Mouse (Mus musculus) lung, embryonic 15.5 days (tissue): ENCODE data around the gene Kcnq1. TPM values are rescaled to one million over a fixed set of nuclear protein-coding genes. Genes with fewer than 3 reads are reported as not detected.

Experiments used
- ATAC-seq: fragments of 200-750 bp; cut with Nextera tagmentation; 2 replicates; pipeline ENCODE4 v1.8.0; 2017; ENCODE audit warnings: moderate number of reproducible peaks, borderline replicate concordance; ENCODE audit not compliant: low FRiP score, low TSS enrichment; ENCODE audit errors: extremely low read depth
- H3K27ac ChIP-seq: fragments of 300-500 bp; sonication (generic); 2 replicates; pipeline ENCODE4 v1.5.1; 2015; ENCODE audit warnings: moderate library complexity, mild to moderate bottlenecking, inconsistent platforms
- H3K27me3 ChIP-seq: fragments of 300-500 bp; sonication (generic); 2 replicates; pipeline ENCODE4 v1.6.1; 2015; ENCODE audit warnings: inconsistent platforms
- H3K36me3 ChIP-seq: fragments of 300-500 bp; sonication (generic); 2 replicates; pipeline ENCODE4 v1.6.1; 2015; ENCODE audit warnings: inconsistent platforms
- H3K4me1 ChIP-seq: fragments of 300-500 bp; sonication (generic); 2 replicates; pipeline ENCODE4 v1.6.1; 2015; ENCODE audit warnings: inconsistent platforms
- H3K4me2 ChIP-seq: fragments of 300-500 bp; sonication (generic); 2 replicates; pipeline ENCODE4 v1.6.1; 2015; ENCODE audit warnings: inconsistent platforms, mild to moderate bottlenecking, moderate library complexity
- H3K4me3 ChIP-seq: fragments of 300-500 bp; sonication (generic); 2 replicates; pipeline ENCODE4 v1.5.1; 2015; ENCODE audit warnings: mild to moderate bottlenecking, inconsistent platforms
- H3K9ac ChIP-seq: fragments of 300-500 bp; sonication (generic); 2 replicates; pipeline ENCODE4 v1.6.1; 2015; ENCODE audit warnings: inconsistent platforms
- H3K9me3 ChIP-seq: fragments of 300-500 bp; sonication (generic); 2 replicates; pipeline ENCODE4 v1.6.1; 2016; ENCODE audit warnings: inconsistent platforms
- WGBS: fragments of 180-500 bp; shearing (Covaris S2); methylation state at CpG from one replicate; pipeline ENCODE4 v1.1.7; 2015; 5-methylcytosine and 5-hydroxymethylcytosine counted together
- polyA plus RNA-seq: library from polyadenylated mRNA; unstranded; fragments of >200 nt; fragmentation: Nextera tagmentation; extraction: Ambion mirVana; gene quantifications from 2 replicates; pipeline ENCODE4 v1.2.1, GENCODE M21; 2015

The Kcnq1 gene
- polyA plus RNA-seq, 1 experiment from 2014 or later = 6.0 TPM

- no peak overlapping the region for H3K4me3 ChIP-seq
Observed at GRCm38 (mm10) chr7:143444580-143444954, 338.4 kb downstream of the Kcnq1 start.

GRCm38 (mm10) chr7:143444955-143445648, 338.9 kb downstream of the Kcnq1 start:
- peaks cover 10% of the 10 kb centered on the region for H3K4me1 ChIP-seq
- 0 out of 2 replicates have a peak, but pooled peaks have one; percentile 37 for ATAC-seq
- no peaks in the 10 kb centered on the region for H3K36me3 ChIP-seq
- no peaks in the 10 kb centered on the region for H3K9me3 ChIP-seq
- 4% methylated on average over 55 of the region's 55 CpGs for whole genome bisulfite sequencing
- no peak overlapping the region for H3K27ac ChIP-seq
- H3K4me3 ChIP-seq = peak overlapping the region; percentile 38
- H3K4me2 ChIP-seq = peak overlapping the region; percentile 72
- H3K27me3 ChIP-seq = peaks cover 60% of the 10 kb centered on the region
- peak overlapping the region; percentile 40 for H3K9ac ChIP-seq

More at GRCm38 (mm10) chr7:143444580-143444954, 338.4 kb downstream of the Kcnq1 start:
- H3K36me3 ChIP-seq = no peaks in the 10 kb centered on the region
- H3K4me1 ChIP-seq = peaks cover 10% of the 10 kb centered on the region
- no peaks in the 10 kb centered on the region for H3K9me3 ChIP-seq
- H3K27me3 ChIP-seq = peaks cover 60% of the 10 kb centered on the region
- no peak overlapping the region for H3K27ac ChIP-seq
- H3K9ac ChIP-seq = no peak overlapping the region
- WGBS = 51% methylated on average over 8 of the region's 8 CpGs
- H3K4me2 ChIP-seq = no peak overlapping the region
- ATAC-seq = no peak

- Histone ChIP-seq H3K4me1 (peaks cover 10% of the 10 kb centered on the region), H3K9ac (peak overlapping the region; percentile 40), H3K4me3 (peak overlapping the region; percentile 38), H3K4me2 (peak overlapping the region; percentile 72), H3K9me3 (no peaks in the 10 kb centered on the region), H3K27me3 (peaks cover 60% of the 10 kb centered on the region), H3K36me3 (no peaks in the 10 kb centered on the region), H3K27ac (no peak overlapping the region)
- ATAC-seq = no peak
- 6% methylated on average over 53 of the region's 53 CpGs for WGBS
Observed at GRCm38 (mm10) chr7:143445651-143446460, 339.7 kb downstream of the Kcnq1 start.

- no peak overlapping the region for H3K27ac ChIP-seq
- H3K4me3 ChIP-seq = no peak overlapping the region
- H3K4me2 ChIP-seq = no peak overlapping the region
- H3K9me3 ChIP-seq = no peaks in the 10 kb centered on the region
- no peak for ATAC-seq
- H3K27me3 ChIP-seq = peaks cover 57% of the 10 kb centered on the region
- H3K36me3 ChIP-seq = no peaks in the 10 kb centered on the region
- peaks cover 10% of the 10 kb centered on the region for H3K4me1 ChIP-seq
- H3K9ac ChIP-seq = no peak overlapping the region
- WGBS = 54% methylated on average over 2 of the region's 2 CpGs
Observed at GRCm38 (mm10) chr7:143447130-143447529, 341.0 kb downstream of the Kcnq1 start.

- H3K9ac ChIP-seq = peak overlapping the region; percentile 53
- H3K4me1 ChIP-seq = 0 out of 2 replicates have a peak, but pooled peaks cover 21% of the 10 kb centered on the region
- H3K36me3 ChIP-seq = no peaks in the 10 kb centered on the region
- WGBS = 21% methylated on average over 38 of the region's 38 CpGs
- 0 out of 2 replicates have a peak, but pooled peaks have one; percentile 1 for ATAC-seq
- no peaks in the 10 kb centered on the region; the same call in 1 of the 2 replicates for H3K27me3 ChIP-seq
- peak overlapping the region; percentile 57 for H3K4me3 ChIP-seq
- H3K27ac ChIP-seq = peak overlapping the region; percentile 69
- H3K4me2 ChIP-seq = peak overlapping the region; percentile 66
- peaks cover 10% of the 10 kb centered on the region; the same call in 1 of the 2 replicates for H3K9me3 ChIP-seq
Observed at GRCm38 (mm10) chr7:143458963-143459331, 352.8 kb downstream of the Kcnq1 start.

GRCm38 (mm10) chr7:143459332-143460211, 353.4 kb downstream of the Kcnq1 start:
- Histone ChIP-seq H3K9me3 (peaks cover 10% of the 10 kb centered on the region; the same call in 1 of the 2 replicates), H3K27ac (peak overlapping the region; percentile 69), H3K9ac (peak overlapping the region; percentile 53), H3K27me3 (no peaks in the 10 kb centered on the region; the same call in 1 of the 2 replicates), H3K36me3 (no peaks in the 10 kb centered on the region), H3K4me1 (peaks cover 27% of the 10 kb centered on the region), H3K4me3 (peak overlapping the region; percentile 57), H3K4me2 (peak overlapping the region; percentile 66)
- WGBS = 29% methylated on average over 82 of the region's 100 CpGs
- peak; percentile 15; the same call in 1 of the 2 replicates for ATAC-seq

- WGBS = 38% methylated on average over 57 of the region's 60 CpGs
- H3K9me3 ChIP-seq = peaks cover 10% of the 10 kb centered on the region; the same call in 1 of the 2 replicates
- no peak for ATAC-seq
- peak overlapping the region; percentile 69 for H3K27ac ChIP-seq
- H3K36me3 ChIP-seq = no peaks in the 10 kb centered on the region
- H3K4me1 ChIP-seq = peaks cover 35% of the 10 kb centered on the region
- peak overlapping the region; percentile 53 for H3K9ac ChIP-seq
- H3K27me3 ChIP-seq = peaks cover 4% of the 10 kb centered on the region; the same call in 1 of the 2 replicates
- H3K4me3 ChIP-seq = peak overlapping the region; percentile 57
- peak overlapping the region; percentile 66 for H3K4me2 ChIP-seq
Observed at GRCm38 (mm10) chr7:143460217-143460834, 354.2 kb downstream of the Kcnq1 start.

GRCm38 (mm10) chr7:143460874-143461273, 354.7 kb downstream of the Kcnq1 start, which contains the start of gene Cdkn1c:
Gene Cdkn1c (minus strand): TSS chr7:143461050.
- ATAC-seq = peak; percentile 82
- Histone ChIP-seq H3K4me1 (peaks cover 36% of the 10 kb centered on the region), H3K27ac (peak within 1 kb of the TSS; percentile 69), H3K4me3 (peak within 1 kb of the TSS; percentile 57), H3K9me3 (peaks cover 10% of the 10 kb centered on the region; the same call in 1 of the 2 replicates), H3K9ac (peak within 1 kb of the TSS; percentile 53), H3K27me3 (peaks cover 4% of the 10 kb centered on the region; the same call in 1 of the 2 replicates), H3K4me2 (peak within 1 kb of the TSS; percentile 66), H3K36me3 (no peaks in the 10 kb centered on the region)
- 24% methylated on average over 48 of the region's 48 CpGs for WGBS

GRCm38 (mm10) chr7:143461294-143461870, 355.2 kb downstream of the Kcnq1 start:
- Histone ChIP-seq H3K9me3 (peaks cover 10% of the 10 kb centered on the region; the same call in 1 of the 2 replicates), H3K9ac (peak overlapping the region; percentile 39), H3K4me2 (peak overlapping the region; percentile 66), H3K4me3 (peak overlapping the region; percentile 24), H3K36me3 (no peaks in the 10 kb centered on the region), H3K4me1 (peaks cover 36% of the 10 kb centered on the region), H3K27ac (peak overlapping the region; percentile 65), H3K27me3 (peaks cover 4% of the 10 kb centered on the region; the same call in 1 of the 2 replicates)
- ATAC-seq = peak; percentile 39
- 25% methylated on average over 30 of the region's 32 CpGs for WGBS

GRCm38 (mm10) chr7:143461920-143462319, 355.8 kb downstream of the Kcnq1 start:
- Histone ChIP-seq H3K27ac (peak overlapping the region; percentile 65), H3K9ac (no peak overlapping the region), H3K4me2 (peak overlapping the region; percentile 66), H3K4me1 (peaks cover 36% of the 10 kb centered on the region), H3K4me3 (0 out of 2 replicates have a peak overlapping the region, but pooled peaks have one; percentile 24), H3K36me3 (no peaks in the 10 kb centered on the region), H3K9me3 (peaks cover 10% of the 10 kb centered on the region; the same call in 1 of the 2 replicates), H3K27me3 (peaks cover 4% of the 10 kb centered on the region; the same call in 1 of the 2 replicates)
- 42% methylated on average over 11 of the region's 11 CpGs for WGBS
- ATAC-seq = no peak
